Mouse (Mus musculus): ENCODE data around the gene Sugp1.

Sugp1 gene

GRCm38 (mm10) chr8:70112401-70113016 lies 69.9 kb downstream of the Sugp1 start:
- DNase-seq = peak; percentile 47

- DNase-seq = no peak
Observed at GRCm38 (mm10) chr8:70114488-70114887, 71.9 kb downstream of the Sugp1 start.

- no peak for DNase-seq
Observed at GRCm38 (mm10) chr8:70114892-70115291, 72.3 kb downstream of the Sugp1 start.

- peak; percentile 84 for DNase-seq
Observed at GRCm38 (mm10) chr8:70117611-70118010, 75.0 kb downstream of the Sugp1 start.

GRCm38 (mm10) chr8:70118726-70119700 lies 76.4 kb downstream of the Sugp1 start:
- peak; percentile 78 for DNase-seq

- peak; percentile 91 for DNase-seq
Observed at GRCm38 (mm10) chr8:70120667-70121066, 78.1 kb downstream of the Sugp1 start, which contains the start of gene Ncan. TSS of gene Ncan (minus strand) at chr8:70120873.
